Mouse (Mus musculus) left cerebral cortex, postnatal 25 days (tissue): ENCODE results near the gene Olfr725. TPM values are rescaled to one million over a fixed set of nuclear protein-coding genes. Genes with fewer than 3 reads are reported as not detected.
A peak's percentile ranks its signal among the peaks of the same experiment; 100 is the strongest.

ENCODE experiments used
- DNase-seq, 2 experiments: peaks; one replicate each; pipeline ENCODE4 v3.0.0; 2022; ENCODE audit warnings: low spot score in 2 of 2, mixed read lengths in 1 of 2
- intact Hi-C: fragments of 180-260 bp; cut with DNase I; formaldehyde crosslinking; loops from one replicate; pipeline ENCODE4 v1.15.1; 2025
- total RNA-seq, 2 experiments: library from RNA; stranded (reverse); gene quantifications; 2 replicates each; pipeline ENCODE4 v1.2.3; 2021

The Olfr725 gene
- total RNA-seq = not detected

GRCm38 (mm10) chr14:50040275-50040674 lies at the start of gene Olfr725:
Olfr725 (minus strand) TSS chr14:50040375.
- intact Hi-C loops = no loop called here
- no peak for DNase-seq

GRCm38 (mm10) chr14:50062733-50063104 lies 22.5 kb upstream of the Olfr725 start:
- intact Hi-C loops = loop anchor here (10.0 kb wide), 1 partner anchor 722 kb away; the partner anchor contains the start of gene Ttc5
- DNase-seq = no peak

GRCm38 (mm10) chr14:50061955-50062732 lies 22.0 kb upstream of the Olfr725 start:
- intact Hi-C loops = loop anchor here (10.0 kb wide), 1 partner anchor 723 kb away; the partner anchor contains the start of gene Ttc5
- peak; percentile 45 to 54 for DNase-seq

- DNase-seq = no peak
- intact Hi-C loops = loop anchor here (10.0 kb wide), 1 partner anchor 723 kb away; the partner anchor contains the start of gene Ttc5
Measured at GRCm38 (mm10) chr14:50061590-50061954, 21.4 kb upstream of the Olfr725 start.

- intact Hi-C loops = loop anchor here (10.0 kb wide), 1 partner anchor 724 kb away; the partner anchor contains the start of gene Ttc5
- DNase-seq = no peak
Measured at GRCm38 (mm10) chr14:50061179-50061578, 21.0 kb upstream of the Olfr725 start.

- no peak for DNase-seq
- intact Hi-C loops = no loop called here
Measured at GRCm38 (mm10) chr14:50032041-50032440, 8.1 kb downstream of the Olfr725 start.

- DNase-seq = no peak
Measured at GRCm38 (mm10) chr14:50031356-50031755, 8.8 kb downstream of the Olfr725 start.

GRCm38 (mm10) chr14:50026371-50026770 lies 13.8 kb downstream of the Olfr725 start:
- intact Hi-C loops = no loop called here
- DNase-seq = no peak

More at GRCm38 (mm10) chr14:50031356-50031755, 8.8 kb downstream of the Olfr725 start:
- intact Hi-C loops = no loop called here

Other genes with a start within 250 kb of the Olfr725 start
- gene Olfr722, start 138.4 kb downstream of the Olfr725 start, total RNA-seq = not detected
- gene Olfr723, start 108.6 kb downstream of the Olfr725 start, total RNA-seq = not detected
- gene Olfr724, start 77.1 kb downstream of the Olfr725 start, total RNA-seq = not detected
- not detected for gene Olfr726, start 50.6 kb upstream of the Olfr725 start, total RNA-seq
- not detected for gene Olfr727, start 82.8 kb upstream of the Olfr725 start, total RNA-seq
- gene Olfr728, start 102.3 kb upstream of the Olfr725 start, total RNA-seq = not detected
- gene Olfr729, start 112.5 kb upstream of the Olfr725 start, total RNA-seq = not detected
- gene Olfr730, start 147.8 kb upstream of the Olfr725 start, total RNA-seq = not detected
- gene Olfr731, start 201.5 kb upstream of the Olfr725 start, total RNA-seq = not detected
- not detected for gene Olfr732, start 243.8 kb upstream of the Olfr725 start, total RNA-seq